Mouse (Mus musculus) thymus, postnatal 0 days (tissue): Measurements from ENCODE around the gene Prep. TPM values are rescaled to one million over a fixed set of nuclear protein-coding genes. Genes with fewer than 3 reads are reported as not detected.

Source experiments
- DNase-seq: peaks from one replicate; pipeline ENCODE4 v3.0.0-alpha.2; 2015; ENCODE audit warnings: low spot score
- polyA plus RNA-seq: library from polyadenylated mRNA; unstranded; fragments of >200 nt; fragmentation: Nextera tagmentation; extraction: Ambion mirVana; gene quantifications from 2 replicates; pipeline ENCODE4 v1.2.1, GENCODE M21; 2015

The Prep gene
- polyA plus RNA-seq, 1 experiment from 2014 or later, result 18.1 TPM

- peak; percentile 21 for DNase-seq
These were observed 47.5 kb downstream of the Prep start for GRCm38 (mm10) chr10:45114462-45114861.

- DNase-seq, result no peak
These were observed 49.8 kb downstream of the Prep start for GRCm38 (mm10) chr10:45116832-45117231.

- no peak for DNase-seq
These were observed 51.4 kb downstream of the Prep start for GRCm38 (mm10) chr10:45118389-45118788.

- DNase-seq, result no peak
These were observed 54.6 kb downstream of the Prep start for GRCm38 (mm10) chr10:45121637-45122036.

GRCm38 (mm10) chr10:45122476-45122875 lies 55.5 kb downstream of the Prep start:
- DNase-seq, result no peak

- DNase-seq, result no peak
These were observed 56.0 kb downstream of the Prep start for GRCm38 (mm10) chr10:45123011-45123410.

GRCm38 (mm10) chr10:45129105-45129504 lies 62.1 kb downstream of the Prep start:
- peak; percentile 16 for DNase-seq

- no peak for DNase-seq
These were observed 63.0 kb downstream of the Prep start for GRCm38 (mm10) chr10:45130004-45130403.

- DNase-seq, result peak; percentile 60
These were observed 65.4 kb downstream of the Prep start for GRCm38 (mm10) chr10:45132371-45132770.

- DNase-seq, result no peak
These were observed 69.8 kb downstream of the Prep start for GRCm38 (mm10) chr10:45136806-45137205.

- no peak for DNase-seq
These were observed 72.9 kb downstream of the Prep start for GRCm38 (mm10) chr10:45139910-45140309.

- DNase-seq, result no peak
These were observed 73.6 kb downstream of the Prep start for GRCm38 (mm10) chr10:45140474-45141212.

- DNase-seq, result no peak
These were observed 75.4 kb downstream of the Prep start for GRCm38 (mm10) chr10:45142359-45142758.

- DNase-seq, result no peak
These were observed 77.2 kb downstream of the Prep start for GRCm38 (mm10) chr10:45144038-45144817.

GRCm38 (mm10) chr10:45146821-45147220 lies 79.8 kb downstream of the Prep start:
- no peak for DNase-seq

GRCm38 (mm10) chr10:45151137-45151536 lies 84.1 kb downstream of the Prep start:
- DNase-seq, result no peak

GRCm38 (mm10) chr10:45151771-45152692 lies 85.0 kb downstream of the Prep start:
- no peak for DNase-seq

- no peak for DNase-seq
These were observed 87.6 kb downstream of the Prep start for GRCm38 (mm10) chr10:45154557-45155060.

GRCm38 (mm10) chr10:45165851-45166250 lies 98.8 kb downstream of the Prep start:
- DNase-seq, result no peak

GRCm38 (mm10) chr10:45173927-45174326 lies 106.9 kb downstream of the Prep start:
- no peak for DNase-seq

- DNase-seq, result no peak
These were observed 107.3 kb downstream of the Prep start for GRCm38 (mm10) chr10:45174345-45174744.
